Mouse (Mus musculus): Measurements from ENCODE around the gene Trim32. TPM values are rescaled to one million over a fixed set of nuclear protein-coding genes. Genes with fewer than 3 reads are reported as not detected.

The Trim32 gene
- 65.7 and 69.8 TPM in 2 replicates for polyA plus RNA-seq (2014; fragmentation: Nextera tagmentation; extraction: Ambion mirVana)

DNA sequence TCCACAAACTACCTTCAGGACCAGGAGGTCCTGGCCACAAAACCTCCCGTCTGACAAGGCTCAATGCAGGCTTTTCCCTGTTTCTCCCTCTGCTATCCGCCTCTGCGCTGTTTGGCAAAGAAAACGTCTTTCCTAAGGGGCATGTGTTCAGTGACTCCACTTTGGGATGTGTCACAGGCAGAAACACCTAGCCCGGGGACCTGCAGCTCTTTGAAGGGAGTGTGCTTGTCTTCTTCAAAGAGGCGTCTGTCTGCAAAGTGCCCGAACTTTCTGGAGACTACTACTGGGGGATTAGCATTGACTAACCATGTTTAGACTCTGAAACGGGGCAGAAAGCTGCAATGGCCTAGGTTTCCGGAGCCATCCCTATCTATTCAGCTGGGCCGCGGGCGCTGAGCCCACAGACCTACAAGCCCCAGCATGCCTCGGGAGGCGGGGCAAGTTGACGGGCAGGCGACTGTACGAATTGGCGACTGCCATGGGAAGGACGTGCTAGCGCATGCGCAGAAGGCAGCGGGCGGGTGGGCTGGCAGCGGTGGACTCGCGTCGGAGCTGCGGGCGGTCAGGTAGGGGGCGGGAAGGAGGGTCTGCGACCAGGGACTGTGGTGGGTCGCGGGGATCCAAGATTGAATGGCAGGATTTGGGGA is at the start of gene Trim32:
Gene Trim32, plus strand, starts transcription at position 483 of the 647 bp plus-strand sequence.
- H3K9me3 ChIP-seq (ENCODE audit: control insufficient read depth, low read length): no peaks in the 10 kb centered on the region
- WGBS: 5% methylated on average over 32 of the region's 33 CpGs
- H3K4me3 ChIP-seq (ENCODE audit: low read depth, low read length): peak within 1 kb of the TSS; percentile 52
- H3K36me3 ChIP-seq (ENCODE audit: control insufficient read depth, insufficient read depth, low read length): no peaks in the 10 kb centered on the region
- peak within 1 kb of the TSS; percentile 67 for H3K9ac ChIP-seq (ENCODE audit: low read depth, low read length)
- DNase-seq (ENCODE audit: low spot score): peak; percentile 99
- ATAC-seq (ENCODE audit: low FRiP score): peak; percentile 97
- peak within 1 kb of the TSS; percentile 44 for H3K4me2 ChIP-seq (replicated peaks; ENCODE audit: low read depth, low read length)
- no peaks in the 10 kb centered on the region for H3K27me3 ChIP-seq (ENCODE audit: control insufficient read depth, insufficient read depth, low read length)
- H3K27ac ChIP-seq (ENCODE audit: low read depth, low read length): no peak within 1 kb of the TSS
- no peaks in the 10 kb centered on the region for H3K4me1 ChIP-seq (replicated peaks; ENCODE audit: control insufficient read depth, insufficient read depth, low read length)

DNA sequence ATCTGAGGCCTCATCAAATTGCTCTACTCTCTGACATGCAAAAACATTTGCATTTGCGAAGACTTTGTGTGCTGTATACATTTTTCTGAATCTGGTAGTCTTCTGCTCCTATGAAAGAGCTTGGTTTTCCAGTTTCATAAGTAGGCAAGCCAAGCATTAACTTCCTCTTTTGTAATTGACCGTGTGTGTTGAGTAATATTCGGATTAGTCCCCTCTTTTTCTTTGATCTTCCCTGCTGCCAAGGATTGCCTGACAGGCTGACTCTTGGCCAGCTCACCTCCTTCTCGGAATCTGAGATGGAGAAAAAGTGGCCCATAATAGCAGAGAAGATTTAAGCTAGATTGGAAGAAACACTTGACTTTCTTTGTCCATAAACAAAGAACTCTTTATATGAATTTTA is 39.3 kb upstream of the Trim32 start:
- ATAC-seq (ENCODE audit: low FRiP score) (no peak), DNase-seq (ENCODE audit: low spot score) (no peak)
- Histone ChIP-seq H3K4me1 (replicated peaks; ENCODE audit: control insufficient read depth, insufficient read depth, low read length) (no peaks in the 10 kb centered on the region), H3K36me3 (ENCODE audit: control insufficient read depth, insufficient read depth, low read length) (no peaks in the 10 kb centered on the region), H3K27ac (ENCODE audit: low read depth, low read length) (no peak overlapping the region), H3K9me3 (ENCODE audit: control insufficient read depth, low read length) (no peaks in the 10 kb centered on the region), H3K27me3 (ENCODE audit: control insufficient read depth, insufficient read depth, low read length) (no peaks in the 10 kb centered on the region), H3K4me2 (replicated peaks; ENCODE audit: low read depth, low read length) (no peak overlapping the region), H3K4me3 (ENCODE audit: low read depth, low read length) (no peak overlapping the region), H3K9ac (ENCODE audit: low read depth, low read length) (no peak overlapping the region)
- WGBS: 76% methylated on average over 4 of the region's 4 CpGs

- Histone ChIP-seq H3K4me2 (replicated peaks; ENCODE audit: low read depth, low read length) (no peak overlapping the region), H3K27ac (ENCODE audit: low read depth, low read length) (no peak overlapping the region), H3K9me3 (ENCODE audit: control insufficient read depth, low read length) (no peaks in the 10 kb centered on the region), H3K4me1 (replicated peaks; ENCODE audit: control insufficient read depth, insufficient read depth, low read length) (no peaks in the 10 kb centered on the region), H3K27me3 (ENCODE audit: control insufficient read depth, insufficient read depth, low read length) (no peaks in the 10 kb centered on the region), H3K9ac (ENCODE audit: low read depth, low read length) (no peak overlapping the region), H3K4me3 (ENCODE audit: low read depth, low read length) (no peak overlapping the region), H3K36me3 (ENCODE audit: control insufficient read depth, insufficient read depth, low read length) (no peaks in the 10 kb centered on the region)
- ATAC-seq (ENCODE audit: low FRiP score) (no peak), DNase-seq (ENCODE audit: low spot score) (no peak)
- 71% methylated on average over 1 of the region's 1 CpGs for WGBS
Observed at GRCm38 (mm10) chr4:65580254-65580653, 24.5 kb upstream of the Trim32 start.

- 39% methylated on average over 5 of the region's 5 CpGs for WGBS
- H3K27me3 ChIP-seq (ENCODE audit: control insufficient read depth, insufficient read depth, low read length): no peaks in the 10 kb centered on the region
- H3K27ac ChIP-seq (ENCODE audit: low read depth, low read length): no peak overlapping the region
- H3K4me2 ChIP-seq (replicated peaks; ENCODE audit: low read depth, low read length): no peak overlapping the region
- H3K36me3 ChIP-seq (ENCODE audit: control insufficient read depth, insufficient read depth, low read length): no peaks in the 10 kb centered on the region
- no peak overlapping the region for H3K9ac ChIP-seq (ENCODE audit: low read depth, low read length)
- no peaks in the 10 kb centered on the region for H3K4me1 ChIP-seq (replicated peaks; ENCODE audit: control insufficient read depth, insufficient read depth, low read length)
- H3K9me3 ChIP-seq (ENCODE audit: control insufficient read depth, low read length): no peaks in the 10 kb centered on the region
- ATAC-seq (ENCODE audit: low FRiP score): no peak
- no peak for DNase-seq (ENCODE audit: low spot score)
- no peak overlapping the region for H3K4me3 ChIP-seq (ENCODE audit: low read depth, low read length)
Observed at GRCm38 (mm10) chr4:65586947-65587346, 17.8 kb upstream of the Trim32 start.

GRCm38 (mm10) chr4:65589780-65590179 is 15.0 kb upstream of the Trim32 start:
- Histone ChIP-seq H3K4me1 (replicated peaks; ENCODE audit: control insufficient read depth, insufficient read depth, low read length) (no peaks in the 10 kb centered on the region), H3K4me2 (replicated peaks; ENCODE audit: low read depth, low read length) (no peak overlapping the region), H3K36me3 (ENCODE audit: control insufficient read depth, insufficient read depth, low read length) (no peaks in the 10 kb centered on the region), H3K9me3 (ENCODE audit: control insufficient read depth, low read length) (no peaks in the 10 kb centered on the region), H3K4me3 (ENCODE audit: low read depth, low read length) (no peak overlapping the region), H3K27me3 (ENCODE audit: control insufficient read depth, insufficient read depth, low read length) (no peaks in the 10 kb centered on the region), H3K9ac (ENCODE audit: low read depth, low read length) (no peak overlapping the region), H3K27ac (ENCODE audit: low read depth, low read length) (no peak overlapping the region)
- ATAC-seq (ENCODE audit: low FRiP score): peak; percentile 65; the same call in 1 of the 2 replicates
- DNase-seq (ENCODE audit: low spot score): peak; percentile 72

GRCm38 (mm10) chr4:65594601-65595369 is 10.0 kb upstream of the Trim32 start:
- H3K36me3 ChIP-seq (ENCODE audit: control insufficient read depth, insufficient read depth, low read length): no peaks in the 10 kb centered on the region
- no peaks in the 10 kb centered on the region for H3K4me1 ChIP-seq (replicated peaks; ENCODE audit: control insufficient read depth, insufficient read depth, low read length)
- H3K27ac ChIP-seq (ENCODE audit: low read depth, low read length): no peak overlapping the region
- DNase-seq (ENCODE audit: low spot score) (no peak), ATAC-seq (ENCODE audit: low FRiP score) (no peak)
- no peak overlapping the region for H3K4me3 ChIP-seq (ENCODE audit: low read depth, low read length)
- H3K4me2 ChIP-seq (replicated peaks; ENCODE audit: low read depth, low read length): no peak overlapping the region
- no peak overlapping the region for H3K9ac ChIP-seq (ENCODE audit: low read depth, low read length)
- no peaks in the 10 kb centered on the region for H3K27me3 ChIP-seq (ENCODE audit: control insufficient read depth, insufficient read depth, low read length)
- H3K9me3 ChIP-seq (ENCODE audit: control insufficient read depth, low read length): no peaks in the 10 kb centered on the region
- 83% methylated on average over 5 of the region's 5 CpGs for WGBS

GRCm38 (mm10) chr4:65605151-65605702 is 441 bp downstream of the Trim32 start:
- H3K4me2 ChIP-seq (replicated peaks; ENCODE audit: low read depth, low read length): peak overlapping the region; percentile 44
- H3K27ac ChIP-seq (ENCODE audit: low read depth, low read length): no peak overlapping the region
- ATAC-seq (ENCODE audit: low FRiP score) (peak; percentile 91), DNase-seq (ENCODE audit: low spot score) (no peak)
- no peaks in the 10 kb centered on the region for H3K9me3 ChIP-seq (ENCODE audit: control insufficient read depth, low read length)
- H3K9ac ChIP-seq (ENCODE audit: low read depth, low read length): peak overlapping the region; percentile 67
- no peaks in the 10 kb centered on the region for H3K27me3 ChIP-seq (ENCODE audit: control insufficient read depth, insufficient read depth, low read length)
- WGBS: under 1% methylated on average over 21 of the region's 21 CpGs
- H3K4me3 ChIP-seq (ENCODE audit: low read depth, low read length): peak overlapping the region; percentile 52
- no peaks in the 10 kb centered on the region for H3K36me3 ChIP-seq (ENCODE audit: control insufficient read depth, insufficient read depth, low read length)
- no peaks in the 10 kb centered on the region for H3K4me1 ChIP-seq (replicated peaks; ENCODE audit: control insufficient read depth, insufficient read depth, low read length)

DNA sequence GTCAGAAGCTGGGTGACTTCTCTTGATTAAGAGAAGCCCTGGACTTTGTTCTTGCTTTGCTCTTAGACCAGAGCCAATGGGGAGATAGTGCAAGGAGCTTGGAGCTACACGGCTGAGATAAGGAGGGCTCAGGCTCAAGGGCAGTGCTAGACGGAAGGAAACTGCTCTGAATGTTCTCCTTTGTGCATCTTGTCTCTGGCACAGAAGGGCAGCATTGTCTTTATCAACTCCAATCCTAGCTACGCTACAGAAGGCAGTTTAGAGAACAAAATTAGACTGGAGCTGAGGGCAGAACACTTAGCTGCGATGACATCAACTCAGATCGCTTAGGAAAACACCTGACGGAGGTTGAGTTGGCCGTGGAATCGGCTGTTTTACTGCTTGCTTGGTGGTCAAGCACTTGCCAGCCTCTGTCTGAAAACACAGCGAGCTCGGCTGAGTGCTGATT is 2.4 kb downstream of the Trim32 start:
- WGBS: 89% methylated on average over 10 of the region's 10 CpGs
- no peak overlapping the region for H3K4me2 ChIP-seq (replicated peaks; ENCODE audit: low read depth, low read length)

More for the DNA sequence above, 2.4 kb downstream of the Trim32 start:
- Histone ChIP-seq H3K4me1 (replicated peaks; ENCODE audit: control insufficient read depth, insufficient read depth, low read length) (no peaks in the 10 kb centered on the region), H3K36me3 (ENCODE audit: control insufficient read depth, insufficient read depth, low read length) (no peaks in the 10 kb centered on the region), H3K4me3 (ENCODE audit: low read depth, low read length) (no peak overlapping the region), H3K27me3 (ENCODE audit: control insufficient read depth, insufficient read depth, low read length) (no peaks in the 10 kb centered on the region), H3K27ac (ENCODE audit: low read depth, low read length) (no peak overlapping the region), H3K9me3 (ENCODE audit: control insufficient read depth, low read length) (no peaks in the 10 kb centered on the region), H3K9ac (ENCODE audit: low read depth, low read length) (no peak overlapping the region)
- no peak for ATAC-seq (ENCODE audit: low FRiP score)
- no peak for DNase-seq (ENCODE audit: low spot score)
